Mouse (Mus musculus) liver, embryonic 12.5 days (tissue): ENCODE measurements at regions not wholly inside any gene's neighbourhood (a gene's known extent, or its start where the extent isn't known, plus 50 kb on each side); places are given as distances from the start of the nearest gene placed in this dataset.

Experiments used
- ATAC-seq: fragments of 200-750 bp; cut with Nextera tagmentation; 2 replicates; pipeline ENCODE4 v1.8.0; 2017; ENCODE audit warnings: moderate number of reproducible peaks, mild to moderate bottlenecking, moderate library complexity
- H3K27ac ChIP-seq: fragments of 300-500 bp; sonication (generic); 2 replicates; pipeline ENCODE4 v1.5.1; 2016; ENCODE audit warnings: mild to moderate bottlenecking
- H3K27me3 ChIP-seq: fragments of 300-500 bp; sonication (generic); replicated peaks from 2 replicates; pipeline ENCODE4 v1.6.1; 2016; ENCODE audit warnings: mild to moderate bottlenecking, moderate library complexity
- H3K36me3 ChIP-seq: fragments of 300-500 bp; sonication (generic); 2 replicates; pipeline ENCODE4 v1.6.1; 2016; ENCODE audit warnings: mild to moderate bottlenecking, moderate library complexity
- H3K4me1 ChIP-seq: fragments of 300-500 bp; sonication (generic); 2 replicates; pipeline ENCODE4 v1.6.1; 2016
- H3K4me2 ChIP-seq: fragments of 300-500 bp; sonication (generic); 2 replicates; pipeline ENCODE4 v1.6.1; 2016; ENCODE audit warnings: mild to moderate bottlenecking, moderate library complexity
- H3K4me3 ChIP-seq: fragments of 300-500 bp; sonication (generic); 2 replicates; pipeline ENCODE4 v1.5.1; 2016; ENCODE audit warnings: mild to moderate bottlenecking, moderate library complexity
- H3K9ac ChIP-seq: fragments of 300-500 bp; sonication (generic); 2 replicates; pipeline ENCODE4 v1.6.1; 2016; ENCODE audit warnings: mild to moderate bottlenecking, moderate library complexity
- H3K9me3 ChIP-seq: fragments of 300-500 bp; sonication (generic); replicated peaks from 2 replicates; pipeline ENCODE4 v1.6.1; 2016; ENCODE audit warnings: mild to moderate bottlenecking, moderate library complexity
- WGBS: fragments of 180-500 bp; shearing (Covaris S2); methylation state at CpG from one replicate; pipeline ENCODE4 v1.1.7; 2016; ENCODE audit not compliant: insufficient replicate concordance; 5-methylcytosine and 5-hydroxymethylcytosine counted together

GRCm38 (mm10) chr19:54252145-54252664 is 208.3 kb downstream of the Adra2a start:
- no peak overlapping the region for H3K4me3 ChIP-seq
- no peak overlapping the region for H3K9ac ChIP-seq
- no peaks in the 10 kb centered on the region; the same call in 1 of the 2 replicates for H3K27me3 ChIP-seq
- H3K9me3 ChIP-seq, result no peaks in the 10 kb centered on the region
- H3K27ac ChIP-seq, result no peak overlapping the region
- ATAC-seq, result no peak
- no peak overlapping the region for H3K4me2 ChIP-seq
- no peaks in the 10 kb centered on the region for H3K4me1 ChIP-seq
- no peaks in the 10 kb centered on the region for H3K36me3 ChIP-seq
- 70% methylated on average over 7 of the region's 7 CpGs for WGBS

DNA sequence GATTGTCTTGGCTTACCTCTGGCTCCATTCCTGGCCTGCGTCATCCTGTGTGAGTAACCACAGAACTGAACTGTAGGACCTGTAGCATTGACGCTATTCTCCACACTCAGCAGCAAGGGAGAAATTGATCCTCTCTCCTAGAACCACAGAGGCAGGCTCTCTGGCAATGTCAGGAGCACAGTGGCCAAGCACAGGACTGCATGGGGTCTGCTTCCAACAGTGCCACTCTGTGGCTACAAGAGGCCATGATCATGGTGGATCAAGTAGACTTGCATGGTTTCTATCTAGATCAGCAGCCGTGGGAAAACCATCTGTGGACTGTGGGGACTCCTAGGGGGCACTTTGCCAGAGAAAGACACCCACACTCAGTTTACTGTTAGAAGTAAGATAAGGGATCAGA is 213.9 kb downstream of the Adra2a start:
- Histone ChIP-seq H3K4me2 (no peak overlapping the region), H3K9me3 (no peaks in the 10 kb centered on the region), H3K4me3 (no peak overlapping the region), H3K9ac (no peak overlapping the region), H3K4me1 (no peaks in the 10 kb centered on the region), H3K27ac (no peak overlapping the region), H3K36me3 (no peaks in the 10 kb centered on the region), H3K27me3 (no peaks in the 10 kb centered on the region; the same call in 1 of the 2 replicates)
- no peak for ATAC-seq
- 66% methylated on average over 3 of the region's 3 CpGs for WGBS

- no peak overlapping the region for H3K4me3 ChIP-seq
- H3K27me3 ChIP-seq, result no peaks in the 10 kb centered on the region; the same call in 1 of the 2 replicates
- WGBS, result 14% methylated on average over 7 of the region's 7 CpGs
- H3K9ac ChIP-seq, result no peak overlapping the region
- no peak for ATAC-seq
- no peaks in the 10 kb centered on the region for H3K4me1 ChIP-seq
- no peaks in the 10 kb centered on the region for H3K9me3 ChIP-seq
- no peaks in the 10 kb centered on the region for H3K36me3 ChIP-seq
- no peak overlapping the region for H3K27ac ChIP-seq
- H3K4me2 ChIP-seq, result no peak overlapping the region
These were observed 215.2 kb downstream of the Adra2a start for GRCm38 (mm10) chr19:54259175-54259574.

DNA sequence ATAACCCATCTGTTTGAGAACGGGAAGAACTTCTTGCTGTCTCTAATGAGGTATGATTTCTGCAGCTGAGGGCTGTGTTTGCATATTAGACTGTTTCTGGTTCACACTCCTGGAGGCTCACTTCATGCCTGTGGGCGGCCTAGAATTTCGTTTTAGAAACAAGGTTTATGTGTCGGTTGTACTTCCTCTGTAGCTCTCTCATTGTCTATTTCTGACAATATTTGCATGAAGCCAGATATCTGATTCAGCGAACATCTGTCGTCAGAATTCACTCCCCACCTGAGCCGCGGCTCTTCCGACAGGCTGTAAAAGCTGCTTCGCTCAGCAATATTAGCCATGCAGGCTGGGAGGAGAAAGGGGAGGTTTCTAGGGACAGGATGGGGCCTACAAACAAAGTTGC is 233.4 kb downstream of the Adra2a start:
- ATAC-seq, result no peak
- H3K9me3 ChIP-seq, result 0 out of 2 replicates have a peak, but pooled peaks cover 5% of the 10 kb centered on the region
- H3K36me3 ChIP-seq, result no peaks in the 10 kb centered on the region
- no peak overlapping the region for H3K27ac ChIP-seq
- H3K4me1 ChIP-seq, result no peaks in the 10 kb centered on the region
- WGBS, result 81% methylated on average over 10 of the region's 10 CpGs
- H3K9ac ChIP-seq, result no peak overlapping the region
- H3K4me2 ChIP-seq, result no peak overlapping the region
- no peaks in the 10 kb centered on the region for H3K27me3 ChIP-seq
- no peak overlapping the region for H3K4me3 ChIP-seq

- H3K9ac ChIP-seq, result no peak overlapping the region
- no peaks in the 10 kb centered on the region for H3K27me3 ChIP-seq
- H3K4me1 ChIP-seq, result no peaks in the 10 kb centered on the region
- ATAC-seq, result no peak
- H3K4me2 ChIP-seq, result no peak overlapping the region
- H3K27ac ChIP-seq, result no peak overlapping the region
- no peak overlapping the region for H3K4me3 ChIP-seq
- no peaks in the 10 kb centered on the region for H3K36me3 ChIP-seq
- H3K9me3 ChIP-seq, result peaks cover 5% of the 10 kb centered on the region; the same call in 1 of the 2 replicates
These were observed 241.5 kb downstream of the Adra2a start for GRCm38 (mm10) chr19:54285481-54285880.

- 66% methylated on average over 10 of the region's 10 CpGs for WGBS
These were observed 253.9 kb downstream of the Adra2a start for GRCm38 (mm10) chr19:54297663-54298388.

GRCm38 (mm10) chr19:54311289-54311688 is 267.3 kb downstream of the Adra2a start:
- Histone ChIP-seq H3K36me3 (no peaks in the 10 kb centered on the region), H3K9ac (no peak overlapping the region), H3K4me1 (no peaks in the 10 kb centered on the region), H3K27ac (no peak overlapping the region), H3K4me2 (no peak overlapping the region), H3K27me3 (no peaks in the 10 kb centered on the region), H3K4me3 (no peak overlapping the region), H3K9me3 (0 out of 2 replicates have a peak, but pooled peaks cover 3% of the 10 kb centered on the region)
- WGBS, result 73% methylated on average over 6 of the region's 6 CpGs
- no peak for ATAC-seq

More at GRCm38 (mm10) chr19:54297663-54298388, 253.9 kb downstream of the Adra2a start:
- Histone ChIP-seq H3K9me3 (no peaks in the 10 kb centered on the region), H3K4me2 (no peak overlapping the region), H3K27ac (no peak overlapping the region), H3K27me3 (no peaks in the 10 kb centered on the region), H3K4me3 (no peak overlapping the region), H3K36me3 (no peaks in the 10 kb centered on the region), H3K4me1 (no peaks in the 10 kb centered on the region), H3K9ac (no peak overlapping the region)
- no peak for ATAC-seq

GRCm38 (mm10) chr19:54311723-54312122 is 267.8 kb downstream of the Adra2a start:
- Histone ChIP-seq H3K4me1 (no peaks in the 10 kb centered on the region), H3K4me2 (no peak overlapping the region), H3K4me3 (no peak overlapping the region), H3K27me3 (no peaks in the 10 kb centered on the region), H3K27ac (no peak overlapping the region), H3K9ac (no peak overlapping the region), H3K9me3 (0 out of 2 replicates have a peak, but pooled peaks cover 3% of the 10 kb centered on the region), H3K36me3 (no peaks in the 10 kb centered on the region)
- WGBS, result 53% methylated on average over 1 of the region's 1 CpGs
- no peak for ATAC-seq

- no peaks in the 10 kb centered on the region for H3K4me1 ChIP-seq
- H3K9ac ChIP-seq, result no peak overlapping the region
- no peaks in the 10 kb centered on the region for H3K27me3 ChIP-seq
- H3K4me2 ChIP-seq, result no peak overlapping the region
- H3K4me3 ChIP-seq, result no peak overlapping the region
- no peaks in the 10 kb centered on the region for H3K36me3 ChIP-seq
- H3K27ac ChIP-seq, result no peak overlapping the region
- 59% methylated on average over 5 of the region's 5 CpGs for WGBS
- ATAC-seq, result no peak
- no peaks in the 10 kb centered on the region for H3K9me3 ChIP-seq
These were observed 279.3 kb downstream of the Adra2a start for GRCm38 (mm10) chr19:54323276-54323675.

DNA sequence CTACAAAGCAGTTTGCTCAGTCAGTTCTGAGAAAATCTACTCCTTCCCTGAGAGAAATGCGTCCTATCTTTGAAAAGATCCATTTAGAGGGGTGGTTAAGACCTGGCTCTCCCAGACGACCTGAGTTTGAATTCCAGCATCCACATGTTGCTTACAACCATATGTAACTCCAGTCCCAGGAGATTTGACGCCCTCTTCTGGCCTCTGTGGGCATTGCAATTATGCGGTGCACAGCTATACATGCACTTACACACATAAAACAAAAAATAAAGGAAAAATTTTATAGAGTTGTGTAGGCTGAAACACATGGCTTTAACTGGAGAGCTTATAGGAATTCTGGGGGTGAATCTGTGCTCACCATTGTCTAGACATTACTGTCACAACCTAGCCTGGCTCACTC is 281.0 kb downstream of the Adra2a start:
- ATAC-seq, result no peak
- Histone ChIP-seq H3K4me2 (no peak overlapping the region), H3K4me3 (no peak overlapping the region), H3K27ac (no peak overlapping the region), H3K4me1 (no peaks in the 10 kb centered on the region), H3K36me3 (no peaks in the 10 kb centered on the region), H3K27me3 (no peaks in the 10 kb centered on the region), H3K9ac (no peak overlapping the region), H3K9me3 (no peaks in the 10 kb centered on the region)
- 38% methylated on average over 4 of the region's 4 CpGs for WGBS

DNA sequence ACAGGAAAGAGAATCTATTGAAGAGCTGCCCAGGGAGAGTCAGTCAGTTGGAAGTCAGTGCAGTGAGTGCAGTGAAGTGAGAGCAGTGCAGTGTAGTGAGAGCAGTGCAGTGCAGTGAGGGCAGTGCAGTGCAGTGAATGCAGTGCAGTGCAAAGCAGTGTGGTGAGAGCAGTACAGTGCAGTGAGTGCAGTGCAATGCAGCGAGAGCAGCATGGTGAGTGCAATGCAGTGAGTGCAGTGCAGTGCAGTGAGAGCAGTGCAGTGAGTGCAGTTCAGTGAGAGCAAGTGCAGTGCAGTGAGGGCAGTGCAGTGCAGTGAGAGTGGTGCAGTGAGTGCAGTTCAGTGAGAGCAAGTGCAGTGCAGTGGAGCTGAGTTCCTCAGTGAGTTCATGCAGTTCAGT is 288.2 kb downstream of the Adra2a start:
- Histone ChIP-seq H3K27ac (no peak overlapping the region), H3K9me3 (peaks cover 4% of the 10 kb centered on the region), H3K9ac (no peak overlapping the region), H3K4me2 (no peak overlapping the region), H3K4me1 (no peaks in the 10 kb centered on the region), H3K4me3 (no peak overlapping the region), H3K27me3 (no peaks in the 10 kb centered on the region), H3K36me3 (no peaks in the 10 kb centered on the region)
- ATAC-seq, result no peak
- 39% methylated on average over 1 of the region's 1 CpGs for WGBS

DNA sequence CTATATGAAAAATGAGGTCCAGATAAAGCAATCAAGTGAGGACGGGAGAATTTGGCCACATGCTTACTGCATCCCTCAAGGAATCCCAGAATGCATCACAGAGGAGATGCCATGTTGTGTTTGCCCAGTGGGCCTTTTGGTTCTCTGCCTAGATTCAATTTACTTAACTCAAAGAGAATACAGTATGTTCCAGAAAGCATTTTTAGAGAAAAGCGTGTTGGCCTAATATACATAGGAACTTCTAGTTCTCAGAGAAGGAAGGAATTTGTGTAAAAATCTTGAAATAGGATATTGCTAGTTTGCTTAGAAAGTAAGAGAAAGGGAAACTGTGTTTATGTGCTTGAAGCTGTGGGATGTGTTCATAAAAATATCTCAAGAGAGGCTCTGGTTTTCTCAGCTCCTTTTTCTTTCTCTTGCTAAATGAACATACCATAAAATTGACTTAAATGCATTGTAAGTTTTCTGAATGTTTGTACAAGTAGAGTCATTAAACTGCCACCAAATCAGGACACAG is 296.9 kb downstream of the Adra2a start:
- no peak for ATAC-seq
- H3K4me3 ChIP-seq, result no peak overlapping the region
- no peaks in the 10 kb centered on the region for H3K9me3 ChIP-seq
- 75% methylated on average over 2 of the region's 2 CpGs for WGBS
- no peak overlapping the region for H3K27ac ChIP-seq
- no peak overlapping the region for H3K4me2 ChIP-seq
- no peaks in the 10 kb centered on the region for H3K27me3 ChIP-seq
- no peak overlapping the region for H3K9ac ChIP-seq
- no peaks in the 10 kb centered on the region for H3K4me1 ChIP-seq
- no peaks in the 10 kb centered on the region for H3K36me3 ChIP-seq
